Mouse (Mus musculus) liver, embryonic 14.5 days (tissue): ENCODE results near the gene Cd2bp2.

Experiments used
- CTCF ChIP-seq: IDR thresholded peaks from 2 replicates; pipeline ENCODE4 v1.5.1; 2016; ENCODE audit warnings: antibody characterized with exemption, low read depth, control low read depth
- EP300 ChIP-seq: IDR thresholded peaks from 2 replicates; pipeline ENCODE4 v1.6.1; 2016; ENCODE audit warnings: antibody characterized with exemption, low read depth

- TF ChIP-seq EP300, result no peak
- TF ChIP-seq CTCF, result peak; percentile 79
These were observed 12.0 kb downstream of the Cd2bp2 start for GRCm38 (mm10) chr7:127183828-127184227.
